Mouse (Mus musculus) hindbrain, embryonic 14.5 days (tissue): ENCODE data around the gene Lax1. TPM values are rescaled to one million over a fixed set of nuclear protein-coding genes. Genes with fewer than 3 reads are reported as not detected.

Source experiments
- ATAC-seq: fragments of 200-750 bp; cut with Nextera tagmentation; 2 replicates; pipeline ENCODE4 v1.8.0; 2017; ENCODE audit warnings: moderate number of reproducible peaks, mild to moderate bottlenecking, moderate TSS enrichment, moderate library complexity; ENCODE audit not compliant: low FRiP score
- DNase-seq: peaks from one replicate; pipeline ENCODE4 v3.0.0-alpha.2; 2015; ENCODE audit warnings: low spot score
- H3K27ac ChIP-seq: fragments of 300-500 bp; sonication (generic); 2 replicates; pipeline ENCODE4 v1.5.1; 2014; ENCODE audit warnings: mild to moderate bottlenecking, moderate library complexity
- H3K27me3 ChIP-seq: fragments of 300-500 bp; sonication (generic); 2 replicates; pipeline ENCODE4 v1.6.1; 2014; ENCODE audit warnings: mild to moderate bottlenecking, low read length, mixed read lengths; ENCODE audit not compliant: control insufficient read depth, insufficient read depth
- H3K36me3 ChIP-seq: fragments of 300-500 bp; sonication (generic); replicated peaks from 2 replicates; pipeline ENCODE4 v1.6.1; 2014; ENCODE audit not compliant: control insufficient read depth, insufficient read depth
- H3K4me1 ChIP-seq: fragments of 300-500 bp; sonication (generic); replicated peaks from 2 replicates; pipeline ENCODE4 v1.6.1; 2014; ENCODE audit warnings: antibody characterized with exemption, low read length, mixed read lengths; ENCODE audit not compliant: control insufficient read depth, insufficient read depth
- H3K4me2 ChIP-seq: fragments of 300-500 bp; sonication (generic); replicated peaks from 2 replicates; pipeline ENCODE4 v1.6.1; 2014; ENCODE audit warnings: mild to moderate bottlenecking, moderate library complexity
- H3K4me3 ChIP-seq: fragments of 300-500 bp; sonication (generic); replicated peaks from 2 replicates; pipeline ENCODE4 v1.5.1; 2014; ENCODE audit warnings: mild to moderate bottlenecking, low read length
- H3K9ac ChIP-seq: fragments of 300-500 bp; sonication (generic); 2 replicates; pipeline ENCODE4 v1.6.1; 2014
- H3K9me3 ChIP-seq: fragments of 300-500 bp; sonication (generic); 2 replicates; pipeline ENCODE4 v1.6.1; 2016; ENCODE audit warnings: low read length; ENCODE audit not compliant: control insufficient read depth
- WGBS: fragments of 180-500 bp; shearing (Covaris S2); extraction: QIAGEN DNeasy Blood & Tissue Kit; methylation state at CpG from one replicate; pipeline ENCODE4 v1.1.7; 2014; 5-methylcytosine and 5-hydroxymethylcytosine counted together
- polyA plus RNA-seq: library from polyadenylated mRNA; unstranded; fragments of >200 nt; fragmentation: Nextera tagmentation; extraction: Ambion mirVana; gene quantifications from 2 replicates; pipeline ENCODE4 v1.2.1, GENCODE M21; 2014

Gene Lax1
- polyA plus RNA-seq, 1 experiment from 2014 or later: not detected

- no peaks in the 10 kb centered on the region for H3K27me3 ChIP-seq
- H3K4me3 ChIP-seq: no peak overlapping the region
- DNase-seq (no peak), ATAC-seq (no peak)
- H3K4me2 ChIP-seq: no peak overlapping the region
- H3K9me3 ChIP-seq: no peaks in the 10 kb centered on the region
- no peak overlapping the region for H3K9ac ChIP-seq
- no peak overlapping the region for H3K27ac ChIP-seq
- H3K4me1 ChIP-seq: 0 out of 2 replicates have a peak, but pooled peaks cover 5% of the 10 kb centered on the region
- H3K36me3 ChIP-seq: no peaks in the 10 kb centered on the region
- WGBS: 95% methylated on average over 1 of the region's 1 CpGs
These were observed 5.0 kb upstream of the Lax1 start for GRCm38 (mm10) chr1:133694876-133695275.

DNA sequence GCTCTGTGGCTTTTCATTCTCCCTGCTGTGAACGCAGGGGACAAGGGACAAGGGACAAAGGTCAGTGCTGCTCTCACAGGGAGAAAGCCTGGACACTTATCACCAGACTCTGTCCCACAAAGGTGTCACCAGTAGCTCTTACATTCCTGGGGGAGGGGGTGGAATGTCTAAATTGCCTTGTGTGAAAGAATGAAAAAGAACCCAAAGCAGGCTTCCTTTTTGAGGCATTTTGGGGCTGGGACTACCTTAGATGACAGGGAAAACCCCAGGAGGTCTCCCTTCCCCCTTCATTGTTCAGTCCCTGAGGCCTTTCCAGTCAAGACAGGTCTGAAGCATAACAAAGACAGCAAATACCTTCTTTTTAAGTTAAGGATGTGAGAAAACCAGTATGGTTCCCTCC is 4.4 kb upstream of the Lax1 start:
- Histone ChIP-seq H3K9ac (no peak overlapping the region), H3K4me2 (no peak overlapping the region), H3K27me3 (no peaks in the 10 kb centered on the region), H3K36me3 (no peaks in the 10 kb centered on the region), H3K27ac (no peak overlapping the region), H3K9me3 (no peaks in the 10 kb centered on the region), H3K4me3 (no peak overlapping the region), H3K4me1 (0 out of 2 replicates have a peak, but pooled peaks cover 5% of the 10 kb centered on the region)
- DNase-seq: no peak
- WGBS: 5% methylated on average over 1 of the region's 1 CpGs
- ATAC-seq: no peak

DNA sequence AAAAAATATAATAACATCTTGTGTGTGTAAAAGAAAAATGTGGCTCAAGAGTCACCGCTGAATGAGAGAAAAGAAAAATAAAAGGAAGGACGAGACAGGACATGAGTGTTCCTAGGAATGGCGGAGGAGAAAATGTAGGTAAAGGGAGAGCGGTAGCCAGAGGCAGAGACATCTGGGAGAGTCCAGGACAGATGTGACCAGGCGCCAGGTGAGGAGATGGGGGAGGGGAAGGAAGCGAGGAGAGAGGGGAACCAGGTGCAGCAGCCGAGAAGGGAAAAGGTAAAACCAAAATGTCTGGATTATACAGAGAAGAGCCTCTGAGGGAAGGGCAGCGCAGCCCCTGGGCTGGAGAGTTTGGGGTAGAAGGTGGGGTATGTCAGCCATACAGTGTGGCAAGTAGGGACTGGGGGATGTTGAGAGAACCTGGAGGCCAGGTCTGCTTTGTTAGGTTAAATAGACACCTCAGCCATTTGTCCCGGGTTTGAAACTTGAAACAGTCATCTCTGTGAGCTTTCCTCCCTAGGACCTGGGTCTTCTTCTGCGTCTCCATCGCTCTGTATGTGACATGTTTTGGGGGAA is 3.7 kb upstream of the Lax1 start:
- Histone ChIP-seq H3K9me3 (no peaks in the 10 kb centered on the region), H3K4me2 (no peak overlapping the region), H3K27ac (no peak overlapping the region), H3K27me3 (no peaks in the 10 kb centered on the region), H3K4me1 (0 out of 2 replicates have a peak, but pooled peaks cover 5% of the 10 kb centered on the region), H3K4me3 (no peak overlapping the region), H3K9ac (no peak overlapping the region), H3K36me3 (no peaks in the 10 kb centered on the region)
- 70% methylated on average over 11 of the region's 11 CpGs for WGBS
- ATAC-seq (no peak), DNase-seq (no peak)

- H3K9ac ChIP-seq: no peak overlapping the region
- no peak overlapping the region for H3K4me3 ChIP-seq
- H3K4me2 ChIP-seq: no peak overlapping the region
- no peaks in the 10 kb centered on the region for H3K9me3 ChIP-seq
- 0 out of 2 replicates have a peak, but pooled peaks cover 5% of the 10 kb centered on the region for H3K4me1 ChIP-seq
- DNase-seq (no peak), ATAC-seq (no peak)
- no peaks in the 10 kb centered on the region for H3K36me3 ChIP-seq
- H3K27me3 ChIP-seq: no peaks in the 10 kb centered on the region
- H3K27ac ChIP-seq: no peak overlapping the region
- 45% methylated on average over 4 of the region's 4 CpGs for WGBS
These were observed 2.3 kb upstream of the Lax1 start for GRCm38 (mm10) chr1:133692195-133692594.

DNA sequence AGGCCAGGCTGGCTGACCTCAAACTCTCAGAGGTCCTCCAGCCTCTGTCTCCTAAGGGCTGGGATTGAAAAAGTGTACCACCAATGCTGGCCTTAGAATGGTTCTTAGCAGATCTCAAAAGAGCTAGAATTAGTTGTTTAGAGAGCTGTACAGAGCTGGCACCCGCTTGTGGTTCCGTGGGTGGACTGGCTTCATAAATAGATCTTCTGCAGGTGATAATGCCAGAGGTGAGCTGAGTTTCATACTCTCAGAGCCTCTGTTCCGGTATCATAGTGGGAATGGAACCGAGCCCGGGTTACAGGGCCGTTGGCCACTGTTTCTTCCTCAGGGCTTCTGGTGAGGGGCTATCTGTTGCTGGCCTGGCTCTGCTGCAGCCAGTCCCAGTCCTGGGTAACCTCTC is 1.1 kb upstream of the Lax1 start:
- no peaks in the 10 kb centered on the region for H3K9me3 ChIP-seq
- DNase-seq (no peak), ATAC-seq (no peak)
- H3K36me3 ChIP-seq: no peaks in the 10 kb centered on the region
- WGBS: 92% methylated on average over 6 of the region's 6 CpGs
- H3K27me3 ChIP-seq: no peaks in the 10 kb centered on the region
- H3K4me3 ChIP-seq: no peak overlapping the region
- H3K27ac ChIP-seq: no peak overlapping the region
- H3K4me1 ChIP-seq: 0 out of 2 replicates have a peak, but pooled peaks cover 5% of the 10 kb centered on the region
- H3K4me2 ChIP-seq: no peak overlapping the region
- no peak overlapping the region for H3K9ac ChIP-seq

- ATAC-seq (no peak), DNase-seq (no peak)
- Histone ChIP-seq H3K27me3 (no peaks in the 10 kb centered on the region), H3K4me2 (no peak overlapping the region), H3K27ac (no peak overlapping the region), H3K9ac (no peak overlapping the region), H3K4me1 (no peaks in the 10 kb centered on the region), H3K36me3 (no peaks in the 10 kb centered on the region), H3K9me3 (no peaks in the 10 kb centered on the region), H3K4me3 (no peak overlapping the region)
- 79% methylated on average over 7 of the region's 7 CpGs for WGBS
These were observed 1.6 kb downstream of the Lax1 start for GRCm38 (mm10) chr1:133688301-133688700.

DNA sequence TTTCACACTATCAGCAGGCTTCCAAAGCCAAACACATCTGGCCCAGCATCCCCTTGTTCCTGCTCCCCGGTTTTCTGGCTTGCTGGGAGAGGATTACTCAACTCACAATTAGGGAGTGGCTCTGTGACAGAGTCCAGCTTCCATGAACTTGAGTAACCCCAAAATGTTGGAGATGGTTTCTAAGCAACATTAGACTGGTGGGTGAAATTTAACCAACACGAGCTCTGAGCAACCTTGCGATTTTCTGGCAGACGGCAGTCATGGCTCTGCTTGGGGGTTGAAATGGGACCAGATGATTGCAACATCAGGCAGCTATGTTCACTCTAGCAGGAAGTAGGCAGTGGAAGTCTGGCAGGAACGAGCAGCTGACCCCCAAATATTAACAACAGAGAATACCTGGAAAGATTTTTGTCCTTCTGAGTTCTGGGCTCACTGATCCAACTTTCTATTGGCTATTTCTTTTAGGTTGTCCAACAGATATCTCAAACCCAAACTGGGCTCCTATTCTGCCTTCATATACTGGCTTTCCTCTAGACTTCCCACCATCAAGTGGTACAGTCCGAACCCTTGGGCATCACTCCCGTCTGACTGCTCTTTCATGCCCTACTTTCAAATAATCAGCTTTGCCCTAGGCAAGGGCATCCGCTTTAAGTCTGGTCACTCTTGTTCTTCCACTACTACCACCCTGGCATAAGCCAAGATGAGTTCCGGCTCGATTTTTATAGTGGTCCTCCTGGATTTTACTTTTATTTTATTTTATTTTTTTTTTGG is 4.0 kb downstream of the Lax1 start:
- no peaks in the 10 kb centered on the region for H3K9me3 ChIP-seq
- H3K36me3 ChIP-seq: no peaks in the 10 kb centered on the region
- ATAC-seq (no peak), DNase-seq (no peak)
- WGBS: 82% methylated on average over 10 of the region's 10 CpGs
- H3K9ac ChIP-seq: no peak overlapping the region
- no peak overlapping the region for H3K27ac ChIP-seq
- H3K4me3 ChIP-seq: no peak overlapping the region
- no peaks in the 10 kb centered on the region for H3K4me1 ChIP-seq
- no peak overlapping the region for H3K4me2 ChIP-seq
- H3K27me3 ChIP-seq: no peaks in the 10 kb centered on the region

- no peak for DNase-seq
- no peaks in the 10 kb centered on the region for H3K4me1 ChIP-seq
These were observed 18.1 kb downstream of the Lax1 start for GRCm38 (mm10) chr1:133671801-133672200.

GRCm38 (mm10) chr1:133671266-133671665 is 18.6 kb downstream of the Lax1 start:
- 88% methylated on average over 3 of the region's 3 CpGs for WGBS
- no peak for ATAC-seq

More at GRCm38 (mm10) chr1:133671801-133672200, 18.1 kb downstream of the Lax1 start:
- no peak overlapping the region for H3K27ac ChIP-seq
- H3K9ac ChIP-seq: no peak overlapping the region
- H3K9me3 ChIP-seq: no peaks in the 10 kb centered on the region
- H3K27me3 ChIP-seq: no peaks in the 10 kb centered on the region
- H3K4me3 ChIP-seq: no peak overlapping the region
- H3K36me3 ChIP-seq: no peaks in the 10 kb centered on the region
- ATAC-seq: no peak
- H3K4me2 ChIP-seq: no peak overlapping the region
- 75% methylated on average over 3 of the region's 3 CpGs for WGBS

More at GRCm38 (mm10) chr1:133671266-133671665, 18.6 kb downstream of the Lax1 start:
- DNase-seq: no peak
- Histone ChIP-seq H3K27ac (no peak overlapping the region), H3K4me2 (no peak overlapping the region), H3K9me3 (no peaks in the 10 kb centered on the region), H3K9ac (no peak overlapping the region), H3K4me3 (no peak overlapping the region), H3K27me3 (no peaks in the 10 kb centered on the region), H3K36me3 (no peaks in the 10 kb centered on the region), H3K4me1 (no peaks in the 10 kb centered on the region)
